Mouse (Mus musculus) layer of hippocampus, adult 11-12 months (tissue): ENCODE data around the gene Pdgfd.
A peak's percentile ranks its signal among the peaks of the same experiment; 100 is the strongest.
"Not testable (repeated sequence)": the region's sequence is repeated elsewhere in the genome, so short reads cannot be mapped to it uniquely, and the experiment has no call there.

Experiments used
- DNase-seq: peaks from one replicate; pipeline ENCODE4 v3.0.0; 2022; ENCODE audit warnings: low spot score

Gene Pdgfd

GRCm38 (mm10) chr9:6168391-6169037 is at the start of gene Pdgfd:
TSS of gene Pdgfd (plus strand) at chr9:6168584.
- DNase-seq, result peak; percentile 3

- DNase-seq, result no peak
These were observed 651 bp downstream of the Pdgfd start for GRCm38 (mm10) chr9:6169038-6169431.

GRCm38 (mm10) chr9:6170962-6171361 is 2.6 kb downstream of the Pdgfd start:
- no peak for DNase-seq

GRCm38 (mm10) chr9:6173276-6173675 is 4.9 kb downstream of the Pdgfd start:
- no peak for DNase-seq

GRCm38 (mm10) chr9:6175731-6176130 is 7.3 kb downstream of the Pdgfd start:
- DNase-seq, result no peak

- DNase-seq, result no peak
These were observed 14.0 kb downstream of the Pdgfd start for GRCm38 (mm10) chr9:6182307-6182923.

GRCm38 (mm10) chr9:6187955-6188354 is 19.6 kb downstream of the Pdgfd start:
- DNase-seq, result no peak

GRCm38 (mm10) chr9:6193352-6193751 is 25.0 kb downstream of the Pdgfd start:
- no peak for DNase-seq

GRCm38 (mm10) chr9:6212862-6213261 is 44.5 kb downstream of the Pdgfd start:
- DNase-seq, result no peak

GRCm38 (mm10) chr9:6217505-6217904 is 49.1 kb downstream of the Pdgfd start:
- DNase-seq, result no peak

GRCm38 (mm10) chr9:6235982-6236381 is 67.6 kb downstream of the Pdgfd start:
- DNase-seq, result not testable (repeated sequence)

- DNase-seq, result peak; percentile 5
These were observed 81.9 kb downstream of the Pdgfd start for GRCm38 (mm10) chr9:6250320-6250719.

- DNase-seq, result no peak
These were observed 83.6 kb downstream of the Pdgfd start for GRCm38 (mm10) chr9:6251990-6252389.

GRCm38 (mm10) chr9:6257072-6257471 is 88.7 kb downstream of the Pdgfd start:
- no peak for DNase-seq

GRCm38 (mm10) chr9:6264820-6265219 is 96.4 kb downstream of the Pdgfd start:
- no peak for DNase-seq

- no peak for DNase-seq
These were observed 101.5 kb downstream of the Pdgfd start, which contains the start of gene Ddi1 for GRCm38 (mm10) chr9:6269796-6270280. TSS of gene Ddi1 (minus strand) at chr9:6269846.

- DNase-seq, result no peak
These were observed 108.0 kb downstream of the Pdgfd start for GRCm38 (mm10) chr9:6276395-6276794.

GRCm38 (mm10) chr9:6277526-6277925 is 109.1 kb downstream of the Pdgfd start:
- no peak for DNase-seq

- no peak for DNase-seq
These were observed 118.4 kb downstream of the Pdgfd start for GRCm38 (mm10) chr9:6286770-6287169.

GRCm38 (mm10) chr9:6289211-6289696 is 120.9 kb downstream of the Pdgfd start:
- DNase-seq, result no peak

GRCm38 (mm10) chr9:6298547-6298946 is 130.2 kb downstream of the Pdgfd start:
- DNase-seq, result no peak

- DNase-seq, result no peak
These were observed 133.7 kb downstream of the Pdgfd start for GRCm38 (mm10) chr9:6302050-6302449.

GRCm38 (mm10) chr9:6304590-6304989 is 136.2 kb downstream of the Pdgfd start:
- DNase-seq, result no peak
